Mouse (Mus musculus) G1E-ER4 (cell line): Measurements from ENCODE around the gene Ppm1h. TPM values are rescaled to one million over a fixed set of nuclear protein-coding genes. Genes with fewer than 3 reads are reported as not detected.

ENCODE experiments used
- GATA1 ChIP-seq: IDR thresholded peaks from one replicate; pipeline ENCODE4 v1.8.0; 2012; ENCODE audit warnings: low read length, inconsistent platforms
- polyA plus RNA-seq: library from polyadenylated mRNA; stranded (reverse); fragments of >175 nt; gene quantifications from 2 replicates; pipeline ENCODE4 v1.2.3, GENCODE M21; 2012

Gene Ppm1h
- polyA plus RNA-seq, 1 experiment = not detected

GRCm38 (mm10) chr10:122861696-122862385 lies 183.3 kb downstream of the Ppm1h start:
- TF ChIP-seq GATA1 = no peak

DNA sequence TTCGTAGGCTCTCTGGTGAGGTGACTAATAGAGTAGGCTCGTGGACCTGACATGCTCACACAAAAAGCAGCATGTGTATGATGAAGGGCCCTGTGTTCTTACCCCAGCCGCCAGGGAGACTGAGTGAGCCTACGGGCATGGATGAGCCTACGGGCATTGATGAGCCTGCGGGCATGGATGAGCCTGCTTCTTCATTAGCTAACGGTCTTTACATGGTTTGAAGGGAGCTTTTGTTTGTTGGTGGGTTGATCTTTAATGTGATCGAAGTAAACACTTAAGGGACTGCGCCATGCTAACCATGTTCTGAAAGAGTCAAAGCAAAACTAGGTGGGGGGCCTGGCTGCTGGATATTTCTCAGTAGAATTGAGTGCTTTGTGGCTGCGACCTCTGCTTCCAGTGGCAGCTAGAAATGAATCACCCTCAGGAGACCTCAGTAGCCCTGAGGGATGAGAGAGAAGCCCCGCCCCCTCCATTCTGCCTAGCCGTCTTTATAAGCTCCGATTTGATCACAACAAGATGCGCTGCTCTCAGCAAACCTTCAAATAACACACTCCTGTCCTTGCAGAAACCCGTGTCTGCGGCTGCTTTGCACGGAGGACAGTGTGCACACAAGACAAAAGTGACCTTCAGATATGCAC lies 183.9 kb downstream of the Ppm1h start:
- no peak for TF ChIP-seq GATA1

- no peak for TF ChIP-seq GATA1
Measured at GRCm38 (mm10) chr10:122869865-122870503, 191.4 kb downstream of the Ppm1h start.

- TF ChIP-seq GATA1 = no peak
Measured at GRCm38 (mm10) chr10:122870848-122871494, 192.4 kb downstream of the Ppm1h start.

- TF ChIP-seq GATA1 = no peak
Measured at GRCm38 (mm10) chr10:122872720-122873119, 194.2 kb downstream of the Ppm1h start.

GRCm38 (mm10) chr10:122876964-122877363 lies 198.4 kb downstream of the Ppm1h start:
- no peak for TF ChIP-seq GATA1

DNA sequence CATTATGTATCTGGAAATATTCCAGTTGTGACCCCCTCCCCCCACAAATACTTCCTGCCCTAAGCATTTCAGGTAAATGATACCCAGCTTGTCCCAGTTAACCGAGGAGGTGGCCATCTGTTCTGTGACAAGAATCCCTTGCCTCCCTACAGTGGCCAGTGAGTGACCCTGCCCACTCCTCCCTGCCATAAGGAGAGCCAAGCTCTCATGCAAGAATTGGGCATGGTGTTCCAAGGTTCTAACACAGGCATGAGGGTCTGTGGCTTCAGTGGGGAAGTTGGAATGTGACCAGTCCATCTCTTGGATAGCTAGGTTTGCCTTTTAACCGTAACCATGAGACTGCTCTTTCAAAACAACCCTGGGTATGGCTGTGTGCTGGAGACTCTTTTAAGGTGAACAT lies 198.9 kb downstream of the Ppm1h start:
- TF ChIP-seq GATA1 = no peak

DNA sequence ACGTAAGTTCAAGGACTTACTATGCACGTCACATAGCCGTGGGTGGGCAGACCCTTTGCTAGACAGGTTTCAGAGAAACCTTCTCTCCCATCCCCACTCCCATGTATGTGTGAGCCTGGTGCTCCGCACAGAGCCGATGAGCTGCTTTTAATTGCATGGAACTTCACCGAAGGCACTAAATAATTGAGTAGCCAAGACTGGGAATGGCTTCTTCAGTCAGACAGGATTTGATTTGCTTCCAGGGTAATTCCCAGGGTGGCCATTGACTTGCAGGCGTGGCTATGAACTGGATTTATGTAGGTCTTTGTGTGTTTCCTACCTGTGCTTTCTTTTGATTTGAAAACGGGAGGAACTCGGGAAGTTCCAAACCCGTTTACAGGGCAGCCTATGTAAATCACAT lies 202.9 kb downstream of the Ppm1h start:
- TF ChIP-seq GATA1 = no peak

- TF ChIP-seq GATA1 = no peak
Measured at GRCm38 (mm10) chr10:122882614-122883013, 204.1 kb downstream of the Ppm1h start.

GRCm38 (mm10) chr10:122883823-122884743 lies 205.5 kb downstream of the Ppm1h start:
- TF ChIP-seq GATA1 = no peak

GRCm38 (mm10) chr10:122885301-122885700 lies 206.7 kb downstream of the Ppm1h start:
- TF ChIP-seq GATA1 = no peak

DNA sequence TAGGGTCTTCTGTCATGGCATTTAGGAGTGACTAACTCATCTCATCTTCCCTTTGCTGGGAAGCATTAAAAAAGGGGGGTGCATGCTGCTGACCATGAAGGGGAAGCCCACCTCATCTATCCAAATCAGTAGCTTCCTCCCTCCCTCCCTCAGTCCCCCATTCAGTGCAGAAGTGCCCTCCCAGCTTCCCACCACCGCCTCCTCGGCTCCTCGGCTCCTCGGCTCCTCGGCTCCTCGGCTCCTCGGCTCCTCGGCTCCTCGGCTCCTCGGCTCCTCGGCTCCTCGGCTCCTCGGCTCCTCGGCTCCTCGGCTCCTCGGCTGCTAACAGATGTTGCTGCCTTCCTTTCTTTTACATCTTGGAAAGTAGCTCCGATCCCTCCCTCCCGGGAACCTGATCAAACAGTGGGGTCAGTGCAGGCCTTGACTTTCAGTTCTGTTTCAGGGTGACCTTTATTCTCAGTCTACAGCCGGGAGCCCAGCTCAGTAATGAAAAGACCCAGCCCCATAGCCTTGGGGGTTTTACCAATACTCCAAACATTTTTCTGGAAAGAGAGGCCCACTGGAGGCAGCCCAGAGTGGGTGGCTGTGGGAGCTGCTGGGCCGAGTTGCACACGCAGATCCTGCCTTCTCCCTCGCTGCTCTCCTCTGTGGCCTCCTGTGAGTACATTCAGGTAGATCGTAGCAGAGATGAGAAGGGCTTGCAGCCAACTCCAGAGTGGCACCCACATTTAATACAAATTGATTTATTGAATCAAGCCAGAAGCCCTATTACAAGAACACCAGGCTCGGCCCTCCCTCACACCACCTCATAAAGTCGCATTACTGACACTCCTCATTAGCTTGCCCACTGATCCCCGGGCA lies 207.7 kb downstream of the Ppm1h start:
- TF ChIP-seq GATA1 = no peak

- no peak for TF ChIP-seq GATA1
Measured at GRCm38 (mm10) chr10:122886916-122887527, 208.5 kb downstream of the Ppm1h start.
